In the genomic region with DNA sequence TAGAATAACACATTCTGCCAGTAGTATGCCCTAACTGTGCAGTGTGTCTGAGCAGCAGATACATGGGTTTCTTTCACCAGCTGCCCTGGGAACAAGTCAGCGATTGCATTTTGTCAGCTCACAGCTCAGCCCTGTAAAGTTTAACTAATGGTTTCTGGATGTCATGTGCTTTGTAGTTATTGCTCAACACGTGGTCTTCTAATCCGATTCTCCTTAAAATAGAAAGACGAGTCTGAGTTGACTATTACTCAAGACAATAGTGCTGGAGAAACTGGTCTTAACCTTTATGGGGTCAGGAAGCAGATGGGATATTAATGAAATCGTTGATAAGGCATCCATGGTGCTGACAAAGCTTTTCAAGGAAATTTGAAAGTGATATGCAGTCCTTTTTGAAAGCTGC, we compare ENCODE assay signal across 14 mouse cellular contexts. TPM values are rescaled to one million over a fixed set of nuclear protein-coding genes. Genes with fewer than 3 reads are reported as not detected.
DNase-seq lines count a peak whose midpoint lies in the region; ATAC-seq lines count a peak whose summit lies in the region.
"Had no signal": no experiment of that assay in that cellular context is flagged by ENCODE, and none has a peak within 500 bp of the region (broad histone marks: within the 10 kb centered on the region; RNA-seq: fewer than 3 reads in every experiment).

No protein-coding gene starts in this region.

- 70% methylated on average over 5 of the region's 5 CpGs for WGBS in heart, embryonic 10.5 days
- 64% methylated on average over 5 of the region's 5 CpGs for WGBS in kidney, embryonic 14.5 days
- WGBS in liver, embryonic 12.5 days (ENCODE audit: insufficient replicate concordance) = 17% methylated on average over 5 of the region's 5 CpGs

- no peak overlapping the region for H3K4me3 ChIP-seq in heart, embryonic 10.5 days
- no peak overlapping the region for H3K4me3 ChIP-seq in kidney, embryonic 14.5 days (ENCODE audit: low read length)
- H3K4me3 ChIP-seq in liver, embryonic 12.5 days = peak overlapping the region; percentile 81
- H3K4me3 ChIP-seq: embryonic facial prominence, embryonic 10.5 days; midbrain, embryonic 10.5 days had no signal

- H3K4me1 ChIP-seq in heart, embryonic 10.5 days = peaks cover 11% of the 10 kb centered on the region
- H3K4me1 ChIP-seq in kidney, embryonic 14.5 days (ENCODE audit: control insufficient read depth, insufficient read depth, low read length) = peaks cover 3% of the 10 kb centered on the region
- peaks cover 88% of the 10 kb centered on the region for H3K4me1 ChIP-seq in liver, embryonic 12.5 days

- no peak overlapping the region for H3K4me2 ChIP-seq in kidney, embryonic 14.5 days (replicated peaks; ENCODE audit: low read depth, low read length)
- H3K4me2 ChIP-seq in liver, embryonic 12.5 days = peak overlapping the region; percentile 78

- DNase-seq in heart, adult 18-20 months = peak; percentile 39 to 50
- DNase-seq in heart, embryonic 10.5 days (ENCODE audit: low spot score) = no peak
- peak; percentile 22 to 62 for DNase-seq in kidney, postnatal 36 days
- peak; percentile 27 to 53 for DNase-seq in lung, postnatal 4 days
- DNase-seq in thymus, adult 18-20 months = no peak
- DNase-seq in frontal cortex, postnatal 14 days (ENCODE audit: low spot score in 2 of 2) = no peak
- DNase-seq: cerebellum, adult 18-20 months; gastrocnemius, postnatal 14 days had no signal

- no peak overlapping the region for H3K9ac ChIP-seq in kidney, embryonic 14.5 days (ENCODE audit: low read depth, low read length)
- H3K9ac ChIP-seq in liver, embryonic 12.5 days = peak overlapping the region; percentile 49

- no peak overlapping the region for H3K27ac ChIP-seq in heart, embryonic 10.5 days
- H3K27ac ChIP-seq in kidney, embryonic 14.5 days (ENCODE audit: low read depth, low read length) = no peak overlapping the region
- peak overlapping the region; percentile 65 for H3K27ac ChIP-seq in liver, embryonic 12.5 days
- H3K27ac ChIP-seq: embryonic facial prominence, embryonic 10.5 days; midbrain, embryonic 10.5 days had no signal

- ATAC-seq in kidney, embryonic 14.5 days (ENCODE audit: low FRiP score, low TSS enrichment) = no peak
- ATAC-seq in liver, embryonic 12.5 days = no peak

- H3K27me3 ChIP-seq in heart, embryonic 10.5 days (ENCODE audit: insufficient read depth, poor library complexity, severe bottlenecking) = no peaks in the 10 kb centered on the region
- H3K27me3 ChIP-seq in kidney, embryonic 14.5 days (ENCODE audit: control insufficient read depth, insufficient read depth, low read length) = no peaks in the 10 kb centered on the region
- H3K27me3 ChIP-seq in liver, embryonic 12.5 days (replicated peaks) = no peaks in the 10 kb centered on the region

- peaks cover 9% of the 10 kb centered on the region; the same call in 1 of the 2 replicates for H3K36me3 ChIP-seq in heart, embryonic 10.5 days
- no peaks in the 10 kb centered on the region for H3K36me3 ChIP-seq in kidney, embryonic 14.5 days (ENCODE audit: control insufficient read depth, insufficient read depth, low read length)
- peaks cover 13% of the 10 kb centered on the region for H3K36me3 ChIP-seq in liver, embryonic 12.5 days
- H3K36me3 ChIP-seq: embryonic facial prominence, embryonic 10.5 days had no signal

- H3K9me3 ChIP-seq in heart, embryonic 10.5 days = no peaks in the 10 kb centered on the region
- no peaks in the 10 kb centered on the region for H3K9me3 ChIP-seq in kidney, embryonic 14.5 days (ENCODE audit: control insufficient read depth, low read length)
- no peaks in the 10 kb centered on the region for H3K9me3 ChIP-seq in liver, embryonic 12.5 days (replicated peaks)
- H3K9me3 ChIP-seq: embryonic facial prominence, embryonic 10.5 days; midbrain, embryonic 10.5 days had no signal

RNA-seq across cellular contexts. Expression of gene Vps13c, which starts 2.6 kb away (rescaled TPM):
- total RNA-seq in heart, adult 18-20 months (2021) = 10 to 100 TPM; 48.4 to 50.0 TPM
- 3.9 and 4.4 TPM in 2 replicates for polyA plus RNA-seq in heart, embryonic 10.5 days (2016; fragmentation: Nextera tagmentation; extraction: Ambion mirVana)
- 3.5 and 7.9 TPM in 2 replicates for polyA plus RNA-seq in kidney, embryonic 14.5 days (2014; fragmentation: Nextera tagmentation; extraction: Ambion mirVana)
- polyA plus RNA-seq in liver, embryonic 12.5 days (2016; fragmentation: Nextera tagmentation; extraction: Ambion mirVana) = 9.7 and 11.7 TPM in 2 replicates

RNA-seq across cellular contexts. Expression of gene C2cd4a, which starts 10.7 kb away (rescaled TPM):
- total RNA-seq in heart, adult 18-20 months (2021) = not detected
- 0.49 and 0.65 TPM in 2 replicates for polyA plus RNA-seq in heart, embryonic 10.5 days (2016; fragmentation: Nextera tagmentation; extraction: Ambion mirVana)
- polyA plus RNA-seq in kidney, embryonic 14.5 days (2014; fragmentation: Nextera tagmentation; extraction: Ambion mirVana) = 1.3 and 2.7 TPM in 2 replicates
- 6.4 and 6.5 TPM in 2 replicates for polyA plus RNA-seq in liver, embryonic 12.5 days (2016; fragmentation: Nextera tagmentation; extraction: Ambion mirVana)
- total RNA-seq: left cerebral cortex, postnatal 25 days had no signal
- polyA plus RNA-seq: embryonic facial prominence, embryonic 10.5 days; hindbrain, embryonic 11.5 days; midbrain, embryonic 10.5 days had no signal

Comparison
In these comparisons a context has a peak if more than half of its experiments do, and no peak if none do; other contexts are left out.
1. DNase-seq: peak in heart, adult 18-20 months (2 of 2), kidney, postnatal 36 days (2 of 2) and lung, postnatal 4 days (2 of 2); none in heart, embryonic 10.5 days (single experiment), thymus, adult 18-20 months (0 of 2) and frontal cortex, postnatal 14 days (0 of 2).